8 mouse cellular contexts compared by ENCODE assay signal in the genomic region with DNA sequence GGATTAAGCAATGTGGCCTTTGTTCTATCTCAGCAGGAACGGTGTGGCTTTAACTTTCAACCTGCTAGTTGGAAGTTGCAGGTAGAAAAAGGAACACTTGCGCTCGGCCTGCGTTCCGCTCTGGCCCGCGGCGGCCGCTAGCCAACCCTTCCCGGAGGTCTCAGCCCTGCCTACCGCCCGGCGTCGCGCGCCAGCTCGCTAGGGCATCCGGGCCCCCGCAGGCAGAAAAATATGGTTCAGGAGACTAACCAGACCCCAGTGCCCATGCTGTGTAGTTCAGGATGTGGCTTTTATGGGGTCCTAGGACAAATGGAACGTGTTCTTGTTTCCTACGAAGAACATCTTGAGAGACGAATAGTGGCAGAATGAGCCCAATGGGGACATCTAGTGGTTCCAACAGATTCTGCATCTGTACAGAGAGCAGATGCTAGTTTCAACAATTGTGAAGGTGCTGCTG. TPM values are rescaled to one million over a fixed set of nuclear protein-coding genes. Genes with fewer than 3 reads are reported as not detected.
DNase-seq lines count a peak whose midpoint lies in the region; ATAC-seq lines count a peak whose summit lies in the region.

No protein-coding gene starts in this region.

- peak overlapping the region; percentile 66 for H3K9ac ChIP-seq in limb, embryonic 12.5 days (replicated peaks)
- H3K9ac ChIP-seq in midbrain, embryonic 14.5 days (replicated peaks; ENCODE audit: low read length): peak overlapping the region; percentile 77
- H3K9ac ChIP-seq in stomach, embryonic 14.5 days (replicated peaks; ENCODE audit: low read depth, low read length): peak overlapping the region; percentile 40; the same call in 1 of the 2 replicates

- no peaks in the 10 kb centered on the region for H3K4me1 ChIP-seq in limb, embryonic 12.5 days (replicated peaks)
- 0 out of 2 replicates have a peak, but pooled peaks cover 3% of the 10 kb centered on the region for H3K4me1 ChIP-seq in midbrain, embryonic 14.5 days (ENCODE audit: control insufficient read depth, insufficient read depth, low read length)
- H3K4me1 ChIP-seq in stomach, embryonic 14.5 days (ENCODE audit: control insufficient read depth, insufficient read depth, low read length): no peaks in the 10 kb centered on the region

- H3K27ac ChIP-seq in limb, embryonic 12.5 days: peak overlapping the region; percentile 74; the same call in 1 of the 2 replicates
- H3K27ac ChIP-seq in midbrain, embryonic 14.5 days (replicated peaks; ENCODE audit: low read depth, low read length): no peak overlapping the region
- H3K27ac ChIP-seq in stomach, embryonic 14.5 days (ENCODE audit: low read length): no peak overlapping the region

- no peaks in the 10 kb centered on the region; the same call in 1 of the 2 replicates for H3K27me3 ChIP-seq in limb, embryonic 12.5 days
- H3K27me3 ChIP-seq in midbrain, embryonic 14.5 days (ENCODE audit: control insufficient read depth, insufficient read depth, low read length): no peaks in the 10 kb centered on the region
- no peaks in the 10 kb centered on the region for H3K27me3 ChIP-seq in stomach, embryonic 14.5 days (ENCODE audit: control insufficient read depth, insufficient read depth, low read length)

- H3K4me3 ChIP-seq in limb, embryonic 12.5 days (replicated peaks): peak overlapping the region; percentile 49
- peak overlapping the region; percentile 52 for H3K4me3 ChIP-seq in midbrain, embryonic 14.5 days (replicated peaks; ENCODE audit: low read depth, low read length)
- peak overlapping the region; percentile 45 for H3K4me3 ChIP-seq in stomach, embryonic 14.5 days (ENCODE audit: low read depth, low read length)

- under 1% methylated on average over 22 of the region's 22 CpGs for WGBS in limb, embryonic 12.5 days
- WGBS in midbrain, embryonic 14.5 days: under 1% methylated on average over 22 of the region's 22 CpGs
- WGBS in stomach, embryonic 14.5 days: 2% methylated on average over 22 of the region's 22 CpGs

- peak overlapping the region; percentile 73 for H3K4me2 ChIP-seq in limb, embryonic 12.5 days
- H3K4me2 ChIP-seq in midbrain, embryonic 14.5 days (ENCODE audit: low read length): peak overlapping the region; percentile 88
- peak overlapping the region; percentile 66 for H3K4me2 ChIP-seq in stomach, embryonic 14.5 days (replicated peaks; ENCODE audit: low read depth, low read length)

- H3K36me3 ChIP-seq in limb, embryonic 12.5 days: no peaks in the 10 kb centered on the region
- H3K36me3 ChIP-seq in midbrain, embryonic 14.5 days (ENCODE audit: control insufficient read depth, insufficient read depth, low read length): no peaks in the 10 kb centered on the region
- H3K36me3 ChIP-seq in stomach, embryonic 14.5 days (ENCODE audit: control insufficient read depth, insufficient read depth, low read length): no peaks in the 10 kb centered on the region

- H3K9me3 ChIP-seq in limb, embryonic 12.5 days: no peaks in the 10 kb centered on the region
- no peaks in the 10 kb centered on the region for H3K9me3 ChIP-seq in midbrain, embryonic 14.5 days (ENCODE audit: control insufficient read depth, low read length)
- H3K9me3 ChIP-seq in stomach, embryonic 14.5 days (ENCODE audit: control insufficient read depth, low read depth, low read length): no peaks in the 10 kb centered on the region

- peak; percentile 2 to 55 for DNase-seq in urinary bladder, adult 18-20 months (ENCODE audit: low spot score in 2 of 2)
- no peak for DNase-seq in urinary bladder, postnatal 10 days (ENCODE audit: low spot score)
- DNase-seq in kidney, adult 9 months: peak; percentile 61
- DNase-seq in midbrain, embryonic 14.5 days: peak; percentile 90

- ATAC-seq in common myeloid progenitor, adult 5-6 weeks (replicated peaks; ENCODE audit: low read depth, poor library complexity, severe bottlenecking): peak; percentile 97
- peak; percentile 95 for ATAC-seq in granulocyte monocyte progenitor cell, adult 5-6 weeks (replicated peaks; ENCODE audit: poor library complexity, severe bottlenecking)
- peak; percentile 79; the same call in 1 of the 2 replicates for ATAC-seq in limb, embryonic 12.5 days (ENCODE audit: insufficient number of reproducible peaks, insufficient read depth, low FRiP score, low TSS enrichment, low read depth)
- ATAC-seq in midbrain, embryonic 14.5 days (ENCODE audit: low FRiP score, low TSS enrichment): peak; percentile 82
- ATAC-seq in stomach, embryonic 14.5 days (ENCODE audit: insufficient number of reproducible peaks, insufficient read depth, low FRiP score, low read depth): peak; percentile 78; the same call in 1 of the 2 replicates

RNA-seq across cellular contexts. Expression of gene Gm281, which starts 12.6 kb away (rescaled TPM):
- not detected in 2 replicates for total RNA-seq in common myeloid progenitor, adult 5-6 weeks (2017)
- not detected in 2 replicates for total RNA-seq in granulocyte monocyte progenitor cell, adult 5-6 weeks (2014; fragmentation: Nextera tagmentation)
- not detected in 2 replicates for total RNA-seq in granulocyte monocyte progenitor cell, adult 5-6 weeks (2017)
- polyA plus RNA-seq in limb, embryonic 12.5 days (2016; fragmentation: Nextera tagmentation; extraction: Ambion mirVana): 0.06 TPM in 1 of 2 replicates, not detected in the other
- not detected in 2 replicates for polyA plus RNA-seq in midbrain, embryonic 14.5 days (2014; fragmentation: Nextera tagmentation; extraction: Ambion mirVana)
- polyA plus RNA-seq in stomach, embryonic 14.5 days (2014; fragmentation: Nextera tagmentation; extraction: Ambion mirVana): 0.08 TPM in 1 of 2 replicates, not detected in the other

RNA-seq across cellular contexts. Expression of gene Atxn7, which starts 59.6 kb away (rescaled TPM):
- 19.3 and 30.0 TPM in 2 replicates for total RNA-seq in common myeloid progenitor, adult 5-6 weeks (2017)
- total RNA-seq in granulocyte monocyte progenitor cell, adult 5-6 weeks (2014; fragmentation: Nextera tagmentation): 14.3 and 14.6 TPM in 2 replicates
- total RNA-seq in granulocyte monocyte progenitor cell, adult 5-6 weeks (2017): 11.3 and 20.3 TPM in 2 replicates
- polyA plus RNA-seq in limb, embryonic 12.5 days (2016; fragmentation: Nextera tagmentation; extraction: Ambion mirVana): 4.8 and 5.5 TPM in 2 replicates
- 4.2 and 4.6 TPM in 2 replicates for polyA plus RNA-seq in midbrain, embryonic 14.5 days (2014; fragmentation: Nextera tagmentation; extraction: Ambion mirVana)
- polyA plus RNA-seq in stomach, embryonic 14.5 days (2014; fragmentation: Nextera tagmentation; extraction: Ambion mirVana): 7.2 and 8.1 TPM in 2 replicates
